8 mouse cellular contexts compared by ENCODE assay signal in the genomic region with DNA sequence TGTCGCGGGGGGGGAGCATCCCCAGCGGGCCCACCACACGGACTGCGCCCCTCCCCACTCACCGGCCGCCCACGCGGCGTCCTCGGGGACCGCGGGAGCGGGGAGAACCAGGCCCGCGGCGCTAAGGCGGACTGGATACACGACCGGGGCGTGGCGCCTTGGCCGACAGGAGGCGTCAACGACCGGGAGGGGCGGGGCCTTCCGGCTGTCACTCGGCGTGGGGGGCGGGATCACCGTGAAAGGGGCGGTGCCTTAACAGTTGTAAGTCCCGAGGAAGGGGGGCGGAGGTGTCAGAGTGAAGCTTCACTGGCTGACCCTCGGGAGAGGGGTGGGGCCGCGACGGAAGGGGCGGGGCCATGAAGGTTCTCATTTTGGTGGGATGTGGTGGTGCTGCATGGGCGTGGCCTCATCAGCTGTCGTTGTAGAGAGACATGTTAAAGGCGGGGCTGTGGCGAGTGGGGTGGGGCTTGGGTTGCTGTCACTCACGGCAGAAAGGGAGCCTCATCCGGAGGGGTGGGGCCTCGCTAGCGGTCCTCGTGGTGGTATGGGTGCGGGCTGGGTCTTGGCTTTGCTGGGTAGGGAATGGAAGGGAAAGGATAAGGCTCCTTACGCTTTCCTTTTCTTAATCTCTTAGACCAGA. TPM values are rescaled to one million over a fixed set of nuclear protein-coding genes. Genes with fewer than 3 reads are reported as not detected.
DNase-seq lines count a peak whose midpoint lies in the region; ATAC-seq and TF ChIP-seq lines count a peak whose summit lies in the region.

Gene Ano10, minus strand, starts transcription at position 182 of the 640 bp plus-strand sequence.

- H3K36me3 ChIP-seq in megakaryocyte, embryonic 14.5 days (replicated peaks; ENCODE audit: low read length): no peaks in the 10 kb centered on the region

- H3K4me1 ChIP-seq in cortical plate, adult 2 months (ENCODE audit: control insufficient read depth, insufficient read depth, low read length): no peaks in the 10 kb centered on the region
- H3K4me1 ChIP-seq in megakaryocyte, embryonic 14.5 days: peaks cover 20% of the 10 kb centered on the region

- ATAC-seq in activated CD4-positive, CD25-positive, alpha-beta regulatory T cell, adult 4 months: peak; percentile 89

- H3K9me3 ChIP-seq in megakaryocyte, embryonic 14.5 days: no peaks in the 10 kb centered on the region

- peak; percentile 99 for DNase-seq in gastrocnemius, adult 8-10 months (ENCODE audit: low spot score in 2 of 2)
- peak; percentile 82 for DNase-seq in hindlimb bud, embryonic 11.5 days (ENCODE audit: extremely low spot score, low read depth, low spot score)
- DNase-seq in left cerebral cortex, adult 8-10 months (ENCODE audit: low spot score in 2 of 2): peak; percentile 85 to 99
- DNase-seq in right cerebral cortex, postnatal 10 days (ENCODE audit: low spot score in 2 of 2): peak; percentile 98 to 99
- peak; percentile 94 for DNase-seq in urinary bladder, postnatal 25 days (ENCODE audit: low spot score)

- no peak within 1 kb of the TSS for H3K27ac ChIP-seq in cortical plate, adult 2 months (ENCODE audit: insufficient read depth, low read length)

- H3K27me3 ChIP-seq in megakaryocyte, embryonic 14.5 days (replicated peaks): peaks cover 57% of the 10 kb centered on the region

- TF ChIP-seq POLR2A in cortical plate, adult 2 months (IDR thresholded peaks at IDR 0.05; ENCODE audit: extremely low read depth, insufficient read depth, low read length): peak; percentile 35; the same call in 1 of the 2 replicates

- peak within 1 kb of the TSS; percentile 56 for H3K4me3 ChIP-seq in cortical plate, adult 2 months (ENCODE audit: insufficient read depth, low read length)
- H3K4me3 ChIP-seq in megakaryocyte, embryonic 14.5 days (replicated peaks): peak within 1 kb of the TSS; percentile 92

- no peak for TF ChIP-seq CTCF in cortical plate, adult 2 months (IDR thresholded peaks at IDR 0.05; ENCODE audit: extremely low read depth, insufficient read depth, low read length)

RNA-seq across cellular contexts. Expression of gene Ano10, which starts in this region (rescaled TPM):
- polyA plus RNA-seq in activated CD4-positive, CD25-positive, alpha-beta regulatory T cell, adult 4 months (2017; shearing (Covaris generic)): 10 to 100 TPM; 21.7 to 26.2 TPM
- polyA plus RNA-seq in cortical plate, adult 2 months (2012; rRNA removed): 31.3 and 33.2 TPM in 2 replicates
- total RNA-seq in gastrocnemius, adult 8-10 months (2022): 10 to 100 TPM; 48.0 to 56.3 (median 52.5) TPM
- total RNA-seq in left cerebral cortex, adult 8-10 months (2022): 10 to 100 TPM; 28.5 to 29.8 (median 29.6) TPM
- 3.2 TPM in 1 of 2 replicates, not detected in the other for polyA plus RNA-seq in megakaryocyte, embryonic 14.5 days (2012; ENCODE audit: insufficient read depth, low replicate concordance)
